Mouse (Mus musculus): ENCODE measurements around the gene Ndufaf2.

GRCm38 (mm10) chr13:108164621-108165020 lies 6.2 kb upstream of the Ndufaf2 start:
- TF ChIP-seq ZC3H11A (IDR thresholded peaks at IDR 0.05; ENCODE audit: borderline replicate concordance, low read depth, low read length): no peak
- no peak for TF ChIP-seq MAFK (IDR thresholded peaks at IDR 0.05; ENCODE audit: insufficient read depth, low read depth, low read length)
- no peak for TF ChIP-seq HCFC1 (IDR thresholded peaks at IDR 0.05; ENCODE audit: borderline replicate concordance, insufficient read depth, low read length)
- no peak for TF ChIP-seq ZNF384 (IDR thresholded peaks at IDR 0.05; ENCODE audit: low read depth, low read length)
